ENCODE assay signal across 19 mouse cellular contexts in the genomic region with DNA sequence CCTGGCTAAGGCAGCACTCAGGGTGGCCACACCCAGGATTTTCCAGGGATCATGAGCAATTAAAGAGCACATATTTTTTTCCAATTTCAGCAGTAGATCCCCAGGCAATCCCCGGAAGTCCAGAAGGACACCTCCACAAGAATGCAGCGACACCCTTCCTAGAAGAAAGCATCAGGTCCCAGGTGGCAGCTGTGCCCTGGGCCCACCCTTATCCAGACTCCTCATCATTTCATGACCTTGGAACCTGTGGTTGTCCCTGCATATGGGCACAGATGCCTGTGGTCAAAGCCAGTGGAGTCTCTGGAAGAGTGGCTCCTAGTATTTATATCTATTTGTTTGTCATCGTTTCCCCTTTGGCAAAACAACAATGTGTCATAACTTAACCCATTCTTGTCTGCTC.
"Had no signal": no experiment of that assay in that cellular context is flagged by ENCODE, and none has a peak within 500 bp of the region (broad histone marks: within the 10 kb centered on the region; RNA-seq: fewer than 3 reads in every experiment).

No protein-coding gene starts in this region.

- H3K9ac ChIP-seq: heart, embryonic 13.5 days; heart, embryonic 15.5 days; hindbrain, embryonic 12.5 days; hindbrain, embryonic 13.5 days; hindbrain, embryonic 14.5 days; hindbrain, embryonic 15.5 days; intestine, embryonic 15.5 days; kidney, embryonic 15.5 days had no signal

- H3K4me3 ChIP-seq: heart, embryonic 10.5 days; heart, embryonic 13.5 days; heart, embryonic 15.5 days; hindbrain, embryonic 10.5 days; hindbrain, embryonic 12.5 days; hindbrain, embryonic 13.5 days; hindbrain, embryonic 15.5 days; intestine, embryonic 15.5 days; kidney, embryonic 15.5 days; layer of hippocampus, adult 2 months; left cerebral cortex, adult 2 months had no signal

- H3K27me3 ChIP-seq: heart, embryonic 13.5 days; heart, embryonic 15.5 days; hindbrain, embryonic 12.5 days; hindbrain, embryonic 13.5 days; hindbrain, embryonic 15.5 days; intestine, embryonic 15.5 days; kidney, embryonic 15.5 days had no signal

- H3K4me1 ChIP-seq: heart, embryonic 10.5 days; heart, embryonic 13.5 days; heart, embryonic 15.5 days; hindbrain, embryonic 10.5 days; hindbrain, embryonic 12.5 days; hindbrain, embryonic 13.5 days; hindbrain, embryonic 15.5 days; intestine, embryonic 15.5 days; kidney, embryonic 15.5 days had no signal

- H3K9me3 ChIP-seq: heart, embryonic 10.5 days; heart, embryonic 13.5 days; heart, embryonic 15.5 days; hindbrain, embryonic 10.5 days; hindbrain, embryonic 12.5 days; hindbrain, embryonic 13.5 days; hindbrain, embryonic 15.5 days; intestine, embryonic 15.5 days; kidney, embryonic 15.5 days had no signal

- H3K27ac ChIP-seq: heart, embryonic 10.5 days; heart, embryonic 13.5 days; heart, embryonic 15.5 days; hindbrain, embryonic 10.5 days; hindbrain, embryonic 12.5 days; hindbrain, embryonic 13.5 days; hindbrain, embryonic 14.5 days; hindbrain, embryonic 15.5 days; hindbrain, postnatal 0 days; intestine, embryonic 15.5 days; kidney, embryonic 15.5 days; kidney, postnatal 0 days; layer of hippocampus, adult 2 months; left cerebral cortex, adult 2 months had no signal

- H3K36me3 ChIP-seq: heart, embryonic 10.5 days; heart, embryonic 13.5 days; heart, embryonic 15.5 days; hindbrain, embryonic 10.5 days; hindbrain, embryonic 12.5 days; hindbrain, embryonic 13.5 days; hindbrain, embryonic 15.5 days; intestine, embryonic 15.5 days; kidney, embryonic 15.5 days had no signal

- H3K4me2 ChIP-seq: heart, embryonic 11.5 days; heart, embryonic 13.5 days; heart, embryonic 15.5 days; hindbrain, embryonic 12.5 days; hindbrain, embryonic 13.5 days; hindbrain, embryonic 14.5 days; hindbrain, embryonic 15.5 days; intestine, embryonic 15.5 days; kidney, embryonic 15.5 days had no signal

- ATAC-seq: hindbrain, embryonic 16.5 days; hindbrain, postnatal 0 days; inflammation-experienced regulatory T-cells, adult 6 months; intestine, embryonic 15.5 days; intestine, embryonic 16.5 days; intestine, postnatal 0 days had no signal
